Mouse (Mus musculus) MEL (cell line): Measurements from ENCODE around the gene Dnah3. TPM values are rescaled to one million over a fixed set of nuclear protein-coding genes. Genes with fewer than 3 reads are reported as not detected.

ENCODE experiments used
- DNase-seq: peaks from one replicate; pipeline ENCODE4 v3.0.0; 2011; ENCODE audit warnings: low read depth, low spot score
- H3K27ac ChIP-seq: 2 replicates; pipeline ENCODE4 v1.5.1; 2012; ENCODE audit warnings: low read depth, mild to moderate bottlenecking, control low read depth, low read length, moderate library complexity; ENCODE audit not compliant: control insufficient read depth
- H3K27me3 ChIP-seq, 2 experiments: fragments of 150-350 bp in 1 of 2; sonication (generic) in 1 of 2; 2 replicates each; pipeline ENCODE4 v1.6.1; 2012; ENCODE audit warnings: low read length in 2 of 2, mild to moderate bottlenecking in 2 of 2, improper control_type of control experiment in 1 of 2, moderate library complexity in 1 of 2; ENCODE audit not compliant: insufficient read depth in 2 of 2, control insufficient read depth in 1 of 2
- H3K36me3 ChIP-seq, 2 experiments: 2 replicates each; pipeline ENCODE4 v1.6.1; 2012 to 2014; ENCODE audit warnings: low read length in 2 of 2, improper control_type of control experiment in 1 of 2, inconsistent platforms in 1 of 2, mild to moderate bottlenecking in 1 of 2; ENCODE audit not compliant: insufficient read depth in 2 of 2, control insufficient read depth in 1 of 2
- H3K4me1 ChIP-seq, 2 experiments: fragments of 150-350 bp in 1 of 2; sonication (generic) in 1 of 2; 2 replicates each; pipeline ENCODE4 v1.6.1; 2012; ENCODE audit warnings: low read length in 2 of 2, improper control_type of control experiment in 1 of 2, mild to moderate bottlenecking in 1 of 2; ENCODE audit not compliant: insufficient read depth in 2 of 2, control insufficient read depth in 1 of 2
- H3K4me3 ChIP-seq, 2 experiments: fragments of 150-350 bp in 1 of 2; sonication (generic) in 1 of 2; 2 replicates each; pipeline ENCODE4 v1.5.1; 2012; ENCODE audit warnings: low read depth in 2 of 2, low read length in 2 of 2, mild to moderate bottlenecking in 2 of 2, moderate library complexity in 2 of 2, control low read depth in 1 of 2, improper control_type of control experiment in 1 of 2; ENCODE audit not compliant: control insufficient read depth in 1 of 2, insufficient read depth in 1 of 2
- H3K79me2 ChIP-seq: 2 replicates; pipeline ENCODE4 v1.6.1; 2012; ENCODE audit warnings: mild to moderate bottlenecking, low read length, moderate library complexity; ENCODE audit not compliant: control insufficient read depth, poor library complexity, insufficient read depth
- H3K9ac ChIP-seq: 2 replicates; pipeline ENCODE4 v1.6.1; 2012; ENCODE audit warnings: low read depth, mild to moderate bottlenecking, control low read depth, low read length, moderate library complexity; ENCODE audit not compliant: control insufficient read depth, poor library complexity, severe bottlenecking
- H3K9me3 ChIP-seq: fragments of 150-350 bp; sonication (generic); replicated peaks from 2 replicates; pipeline ENCODE4 v1.6.1; 2012; ENCODE audit warnings: mild to moderate bottlenecking, low read length, improper control_type of control experiment, moderate library complexity; ENCODE audit not compliant: insufficient read depth
- BHLHE40 ChIP-seq: IDR thresholded peaks from 2 replicates; pipeline ENCODE4 v1.6.1; 2012; ENCODE audit warnings: low read depth, mild to moderate bottlenecking, inconsistent platforms, low read length, improper control_type of control experiment, borderline replicate concordance
- CTCF ChIP-seq, 3 experiments: IDR thresholded peaks in 2 of 3; conservative IDR thresholded peaks in 1 of 3; 2 replicates each; pipeline ENCODE4 v1.5.1; 2011 to 2012; ENCODE audit warnings: low read length in 3 of 3, low read depth in 2 of 3, mild to moderate bottlenecking in 2 of 3, improper control_type of control experiment in 1 of 3, inconsistent platforms in 1 of 3, mixed read lengths in 1 of 3, moderate library complexity in 1 of 3; ENCODE audit not compliant: control insufficient read depth in 1 of 3, insufficient read depth in 1 of 3, poor library complexity in 1 of 3, severe bottlenecking in 1 of 3
- E2F4 ChIP-seq: IDR thresholded peaks from 2 replicates; pipeline ENCODE4 v1.6.1; 2011; ENCODE audit warnings: low read depth, low read length, improper control_type of control experiment, borderline replicate concordance
- ELF1 ChIP-seq: IDR thresholded peaks from 2 replicates; pipeline ENCODE4 v1.6.1; 2014; ENCODE audit warnings: low read depth, mild to moderate bottlenecking, inconsistent platforms, low read length, improper control_type of control experiment, moderate library complexity
- EP300 ChIP-seq, 2 experiments: IDR thresholded peaks; 2 replicates each; pipeline ENCODE4 v1.6.1; 2011; ENCODE audit warnings: improper control_type of control experiment in 2 of 2, low read length in 2 of 2, low read depth in 1 of 2, mild to moderate bottlenecking in 1 of 2
- ETS1 ChIP-seq: IDR thresholded peaks from 2 replicates; pipeline ENCODE4 v1.6.1; 2012; ENCODE audit warnings: low read depth, mild to moderate bottlenecking, inconsistent platforms, low read length, improper control_type of control experiment, moderate library complexity
- MAFK ChIP-seq: IDR thresholded peaks from 2 replicates; pipeline ENCODE4 v1.6.1; 2011; ENCODE audit warnings: low read depth, mild to moderate bottlenecking, low read length, improper control_type of control experiment, borderline replicate concordance
- MYB ChIP-seq: IDR thresholded peaks from 2 replicates; pipeline ENCODE4 v1.6.1; 2011; ENCODE audit warnings: mild to moderate bottlenecking, low read depth, low read length, improper control_type of control experiment
- NELFE ChIP-seq: IDR thresholded peaks from 2 replicates; pipeline ENCODE4 v1.6.1; 2011; ENCODE audit warnings: low read depth, low read length, improper control_type of control experiment
- POLR2A ChIP-seq, 2 experiments: IDR thresholded peaks; 2 replicates each; pipeline ENCODE4 v1.6.1; 2011 to 2012; ENCODE audit warnings: low read length in 2 of 2, mild to moderate bottlenecking in 2 of 2, control low read depth in 1 of 2, improper control_type of control experiment in 1 of 2, low read depth in 1 of 2, moderate library complexity in 1 of 2; ENCODE audit not compliant: control insufficient read depth in 1 of 2, insufficient read depth in 1 of 2, poor library complexity in 1 of 2
- POLR2AphosphoS5 ChIP-seq: IDR thresholded peaks from 2 replicates; pipeline ENCODE4 v1.6.1; 2012; ENCODE audit warnings: low read depth, borderline replicate concordance, mild to moderate bottlenecking, inconsistent platforms, low read length, moderate library complexity, mixed read lengths
- RAD21 ChIP-seq: IDR thresholded peaks from 2 replicates; pipeline ENCODE4 v1.6.1; 2011; ENCODE audit warnings: mild to moderate bottlenecking, low read depth, low read length, improper control_type of control experiment
- RCOR1 ChIP-seq: IDR thresholded peaks from 2 replicates; pipeline ENCODE4 v1.6.1; 2012; ENCODE audit warnings: low read depth, mild to moderate bottlenecking, inconsistent platforms, low read length, improper control_type of control experiment
- TAL1 ChIP-seq: IDR thresholded peaks from 2 replicates; pipeline ENCODE4 v1.6.1; 2012; ENCODE audit warnings: mild to moderate bottlenecking, inconsistent platforms, low read length, moderate library complexity, mixed read lengths
- UBTF ChIP-seq: IDR thresholded peaks from 2 replicates; pipeline ENCODE4 v1.6.1; 2012; ENCODE audit warnings: low read depth, mild to moderate bottlenecking, inconsistent platforms, low read length, improper control_type of control experiment, moderate library complexity, borderline replicate concordance; ENCODE audit not compliant: insufficient read depth
- USF1 ChIP-seq: IDR thresholded peaks from 2 replicates; pipeline ENCODE4 v1.6.1; 2014; ENCODE audit warnings: low read depth, mild to moderate bottlenecking, inconsistent platforms, low read length, improper control_type of control experiment, moderate library complexity
- ZMIZ1 ChIP-seq: IDR thresholded peaks from 2 replicates; pipeline ENCODE4 v1.6.1; 2012; ENCODE audit warnings: low read depth, mild to moderate bottlenecking, inconsistent platforms, low read length, improper control_type of control experiment, moderate library complexity
- ZNF384 ChIP-seq: IDR thresholded peaks from 2 replicates; pipeline ENCODE4 v1.6.1; 2012; ENCODE audit warnings: low read depth, mild to moderate bottlenecking, inconsistent platforms, low read length, improper control_type of control experiment
- polyA plus RNA-seq, 2 experiments: library from polyadenylated mRNA; stranded (reverse) in 1 of 2; unstranded in 1 of 2; fragments of >175 nt in 1 of 2; fragments of >200 nt in 1 of 2; gene quantifications; 2 replicates each; pipeline versions ENCODE4 v1.2.1 to v1.2.4; 2012; ENCODE audit warnings: low replicate concordance in 2 of 2, low read depth in 1 of 2; ENCODE audit not compliant: insufficient read length in 2 of 2, insufficient read depth in 1 of 2, missing spikeins in 1 of 2
- total RNA-seq: library from RNA; depleted of rRNA; stranded (reverse); fragments of 300-350 nt; gene quantifications from 2 replicates; pipeline ENCODE4 v1.2.3, GENCODE M21; 2012

The Dnah3 gene
- total and polyA plus RNA-seq, 3 experiments: not detected

- no peaks in the 10 kb centered on the region for H3K4me1 ChIP-seq
- TF ChIP-seq POLR2A (IDR thresholded peaks at IDR 0.05; ENCODE audit: control insufficient read depth in 1 of 2, insufficient read depth in 1 of 2, low read depth in 1 of 2, low read length in 2 of 2, poor library complexity in 1 of 2): no peak
- no peak for TF ChIP-seq ETS1
- TF ChIP-seq NELFE: no peak
- TF ChIP-seq TAL1: no peak
- TF ChIP-seq POLR2AphosphoS5: no peak
- TF ChIP-seq RCOR1: no peak
- TF ChIP-seq USF1: no peak
- TF ChIP-seq E2F4: no peak
- TF ChIP-seq ZNF384: no peak
- no peak for TF ChIP-seq BHLHE40
- TF ChIP-seq UBTF: no peak
- TF ChIP-seq RAD21: no peak
- no peak for TF ChIP-seq EP300 (IDR thresholded peaks at IDR 0.05; ENCODE audit: low read depth in 1 of 2, low read length in 2 of 2)
- TF ChIP-seq, all 39 proteins: peak for 0
- Histone ChIP-seq H3K36me3 (no peaks in the 10 kb centered on the region), H3K9ac (no peak overlapping the region), H3K27ac (no peak overlapping the region), H3K27me3 (peaks cover 0 to 2% of the 10 kb centered on the region in 2 experiments; a peak in 1 of 4 replicates), H3K9me3 (no peaks in the 10 kb centered on the region), H3K4me3 (no peak overlapping the region), H3K79me2 (no peaks in the 10 kb centered on the region)
- DNase-seq: no peak
Observed at GRCm38 (mm10) chr7:119965205-119965604, 129.9 kb downstream of the Dnah3 start.

- Histone ChIP-seq H3K36me3 (no peaks in the 10 kb centered on the region), H3K27ac (no peak overlapping the region), H3K79me2 (no peaks in the 10 kb centered on the region), H3K9me3 (no peaks in the 10 kb centered on the region), H3K4me3 (no peak overlapping the region), H3K9ac (no peak overlapping the region), H3K4me1 (no peaks in the 10 kb centered on the region), H3K27me3 (peaks cover 0 to 2% of the 10 kb centered on the region in 2 experiments; a peak in 1 of 4 replicates)
- no peak for DNase-seq
- no peak for TF ChIP-seq ZMIZ1
- TF ChIP-seq CTCF (IDR thresholded peaks at IDR 0.05 in 2 of 3, conservative IDR thresholded peaks at IDR 0.05 in 1 of 3; ENCODE audit: control insufficient read depth in 1 of 3, insufficient read depth in 1 of 3, low read depth in 2 of 3, low read length in 3 of 3, poor library complexity in 1 of 3, severe bottlenecking in 1 of 3): no peak
- no peak for TF ChIP-seq EP300 (IDR thresholded peaks at IDR 0.05; ENCODE audit: low read depth in 1 of 2, low read length in 2 of 2)
- no peak for TF ChIP-seq ELF1
- TF ChIP-seq MYB: no peak
- TF ChIP-seq MAFK: no peak
- no peak for TF ChIP-seq RAD21
Observed at GRCm38 (mm10) chr7:119961107-119961506, 134.0 kb downstream of the Dnah3 start.
